Mouse (Mus musculus): ENCODE results near the gene Spata45.

DNA sequence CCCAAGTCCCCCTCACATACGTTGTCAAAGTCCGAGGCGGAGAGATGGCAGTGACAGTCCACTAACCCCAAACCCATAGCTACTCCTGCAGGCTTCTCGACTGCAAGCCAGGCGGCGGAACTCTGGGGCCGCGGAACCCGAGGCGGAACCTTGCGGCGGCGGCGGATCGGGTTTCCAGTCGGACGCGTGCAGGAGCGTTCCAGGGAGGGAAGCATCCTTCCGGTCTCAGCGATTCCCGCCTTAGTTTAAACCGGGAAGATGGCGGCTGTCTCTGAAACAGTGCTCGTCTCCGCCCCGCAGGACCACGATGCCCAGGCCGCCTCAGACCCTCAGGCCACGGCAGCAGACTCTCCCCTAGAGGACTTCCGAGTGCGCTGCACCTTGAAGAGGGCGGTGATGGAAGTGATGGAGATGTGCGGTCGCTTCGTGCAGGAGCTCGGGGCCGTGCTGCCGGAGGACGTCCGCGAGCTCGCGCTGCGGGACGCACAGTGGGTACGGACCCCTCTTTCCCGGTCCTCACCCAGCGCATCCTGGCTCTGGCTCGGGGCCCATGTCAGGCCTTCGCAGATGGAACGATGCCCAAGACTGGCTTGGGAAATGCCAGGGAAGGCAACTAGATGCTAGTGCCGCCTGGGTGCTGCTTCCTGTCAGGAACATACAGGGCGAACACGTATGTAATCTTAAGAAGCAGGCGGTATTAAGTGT, 26.5 kb downstream of the Spata45 start, which contains the start of the genes Tatdn3 and Nsl1:
- TF ChIP-seq CTCF (IDR thresholded peaks at IDR 0.05; ENCODE audit: low read depth, low read length): no peak
- no peak for TF ChIP-seq POLR2A (IDR thresholded peaks at IDR 0.05; ENCODE audit: borderline replicate concordance, low read depth, low read length)

Measured in bone marrow macrophage, adult 2 months (primary cell).